Mouse (Mus musculus) retina, embryonic 14.5 days (tissue): ENCODE results near the gene Mtx3.
"Not testable (repeated sequence)": the region's sequence is repeated elsewhere in the genome, so short reads cannot be mapped to it uniquely, and the experiment has no call there.

Experiments
- DNase-seq: peaks from one replicate; pipeline ENCODE4 v3.0.0-alpha.2; 2015; ENCODE audit warnings: low spot score

Mtx3 gene

GRCm38 (mm10) chr13:92844586-92845221 lies at the start of gene Mtx3:
TSS of gene Mtx3 (plus strand) at chr13:92844760.
- peak; percentile 86 for DNase-seq

GRCm38 (mm10) chr13:92798830-92799229 lies 45.7 kb upstream of the Mtx3 start:
- DNase-seq, result no peak

GRCm38 (mm10) chr13:92799306-92799925 lies 45.1 kb upstream of the Mtx3 start:
- no peak for DNase-seq

GRCm38 (mm10) chr13:92806785-92807184 lies 37.8 kb upstream of the Mtx3 start:
- DNase-seq, result no peak

DNA sequence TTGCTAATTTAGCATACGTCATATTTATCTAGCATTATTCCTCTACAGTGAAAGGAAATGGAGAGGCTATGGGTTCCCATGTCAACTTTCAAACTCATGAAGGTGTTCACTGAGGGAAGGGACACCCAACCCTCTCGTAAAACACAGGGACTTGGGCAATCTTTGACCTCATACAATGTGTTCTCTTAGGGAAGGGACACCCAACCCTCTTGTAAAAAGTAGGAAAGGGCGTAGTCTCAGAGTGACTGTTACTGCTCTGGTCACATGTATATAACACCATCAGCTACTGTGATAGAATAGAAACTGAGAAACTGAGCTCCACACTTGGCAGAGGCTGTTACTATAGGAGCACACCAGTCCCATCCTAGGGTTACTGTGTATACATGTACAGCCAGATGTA lies 36.7 kb upstream of the Mtx3 start:
- DNase-seq, result no peak

- not testable (repeated sequence) for DNase-seq
Observed at GRCm38 (mm10) chr13:92810592-92810991, 34.0 kb upstream of the Mtx3 start.

DNA sequence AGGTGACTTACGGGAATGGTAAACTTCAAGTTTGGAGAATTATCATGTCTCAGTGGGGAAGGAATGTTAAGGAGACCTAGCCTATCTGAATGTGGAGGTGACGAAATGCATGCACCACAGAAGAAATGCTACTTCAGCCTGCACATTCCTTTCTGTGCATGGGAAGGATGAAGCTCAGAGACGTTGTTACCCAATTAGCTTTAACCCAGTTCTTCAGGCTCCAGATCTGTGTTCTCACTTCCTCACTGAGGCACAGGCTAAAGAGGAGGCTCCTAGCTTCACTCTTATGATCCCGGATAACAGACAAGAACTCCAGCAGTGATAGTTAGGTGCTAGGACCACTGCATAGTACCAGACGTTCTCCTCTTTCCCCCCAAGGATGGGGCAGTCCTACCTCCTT lies 28.2 kb upstream of the Mtx3 start:
- no peak for DNase-seq

DNA sequence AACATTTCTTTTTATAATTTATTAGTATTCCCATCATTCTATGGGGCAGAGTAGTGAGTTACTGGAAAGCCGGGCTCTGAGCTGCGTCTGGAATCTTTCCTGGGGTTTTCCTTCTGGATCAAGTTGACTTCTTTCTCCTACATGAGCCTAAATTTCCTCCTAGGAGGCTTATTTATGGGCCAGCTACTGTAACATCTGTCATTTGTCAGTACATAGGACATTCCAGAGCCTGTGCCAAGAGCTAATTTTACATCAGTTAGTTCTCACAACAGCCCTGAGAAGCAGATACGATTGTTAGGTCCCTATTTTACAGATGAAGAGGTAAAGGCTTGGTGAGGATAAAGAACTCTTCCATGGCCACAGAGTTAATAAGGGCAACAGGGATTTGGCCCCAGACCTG lies 27.2 kb upstream of the Mtx3 start:
- DNase-seq, result no peak

DNA sequence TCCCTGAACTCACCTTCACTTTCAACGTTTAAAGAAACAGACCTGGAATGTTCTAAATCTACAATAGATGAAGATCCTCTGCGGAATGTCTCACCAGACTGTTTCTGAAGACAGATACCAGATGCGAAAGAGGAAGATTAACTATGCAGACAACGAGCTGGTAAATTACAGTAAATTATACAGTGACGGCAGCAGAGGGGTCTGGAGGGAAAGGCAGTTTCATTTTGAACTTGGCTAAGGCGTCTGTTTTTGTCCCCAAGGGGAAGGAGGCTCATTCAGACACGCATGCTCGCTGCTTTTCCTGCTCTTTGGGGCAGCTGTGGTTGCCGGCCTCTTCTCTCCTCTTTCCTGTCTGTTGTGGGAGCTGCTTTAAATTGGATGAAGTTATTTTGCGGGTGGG lies 15.7 kb upstream of the Mtx3 start:
- DNase-seq, result no peak

DNA sequence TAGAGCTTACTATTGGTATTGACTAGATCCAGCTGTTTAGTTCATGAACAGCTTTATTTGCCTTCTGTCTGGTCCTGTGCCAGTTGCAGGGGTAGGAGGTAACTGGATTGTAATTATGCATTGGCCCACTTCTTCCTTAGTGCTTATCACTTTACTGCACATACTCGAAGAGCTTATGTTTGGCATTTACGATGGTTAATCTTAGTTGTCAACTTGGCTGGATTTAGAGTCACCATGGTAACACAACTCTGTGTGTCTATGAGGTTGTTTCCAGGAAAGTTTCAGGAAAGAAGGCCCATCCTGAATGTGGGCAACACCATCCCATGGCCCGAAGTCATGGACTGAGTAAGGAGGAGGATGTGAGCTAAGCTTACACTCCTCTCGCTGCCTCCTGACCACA lies 11.4 kb upstream of the Mtx3 start:
- DNase-seq, result no peak

- no peak for DNase-seq
Observed at GRCm38 (mm10) chr13:92846438-92846837, 1.9 kb downstream of the Mtx3 start.

- no peak for DNase-seq
Observed at GRCm38 (mm10) chr13:92847336-92847735, 2.8 kb downstream of the Mtx3 start.

- DNase-seq, result no peak
Observed at GRCm38 (mm10) chr13:92848002-92848401, 3.4 kb downstream of the Mtx3 start.

DNA sequence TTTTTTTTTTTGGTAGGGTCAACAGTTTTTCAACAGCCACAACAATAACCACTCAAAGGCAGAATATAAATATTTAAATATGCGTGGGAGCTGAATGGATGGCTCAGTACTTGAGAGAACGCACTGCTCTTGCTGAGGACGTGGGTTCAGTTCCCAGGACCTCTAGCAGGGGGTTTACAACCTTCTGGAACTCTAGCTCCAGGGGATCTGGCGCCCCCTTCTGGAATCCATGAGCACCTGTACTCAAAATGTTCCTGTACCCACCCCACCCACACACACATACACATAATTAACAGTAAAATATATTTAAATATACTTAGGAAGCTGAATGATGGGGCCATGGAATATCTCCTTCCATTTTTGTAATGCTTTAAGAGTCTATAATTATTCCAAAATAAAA lies 11.3 kb downstream of the Mtx3 start:
- peak; percentile 13 for DNase-seq

DNA sequence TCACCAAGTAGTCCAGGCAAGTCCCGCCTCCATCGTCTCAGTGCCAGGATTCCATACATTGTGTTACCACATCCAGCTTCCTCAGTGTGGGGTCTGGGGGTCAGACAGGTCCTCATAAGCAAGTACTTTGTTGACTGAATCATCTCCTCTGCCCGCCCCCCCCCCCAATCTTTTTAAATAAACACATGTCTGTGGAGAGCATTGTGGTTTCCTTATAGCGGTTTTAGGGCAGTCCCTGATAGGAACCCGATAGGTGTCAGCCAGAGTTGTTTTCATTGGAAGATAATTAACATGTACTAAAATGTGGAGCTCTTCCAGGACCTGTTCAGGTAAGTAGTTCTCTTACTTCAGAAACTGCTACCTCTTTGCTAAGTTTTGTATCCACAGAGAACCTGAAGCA lies 14.2 kb downstream of the Mtx3 start:
- DNase-seq, result no peak

DNA sequence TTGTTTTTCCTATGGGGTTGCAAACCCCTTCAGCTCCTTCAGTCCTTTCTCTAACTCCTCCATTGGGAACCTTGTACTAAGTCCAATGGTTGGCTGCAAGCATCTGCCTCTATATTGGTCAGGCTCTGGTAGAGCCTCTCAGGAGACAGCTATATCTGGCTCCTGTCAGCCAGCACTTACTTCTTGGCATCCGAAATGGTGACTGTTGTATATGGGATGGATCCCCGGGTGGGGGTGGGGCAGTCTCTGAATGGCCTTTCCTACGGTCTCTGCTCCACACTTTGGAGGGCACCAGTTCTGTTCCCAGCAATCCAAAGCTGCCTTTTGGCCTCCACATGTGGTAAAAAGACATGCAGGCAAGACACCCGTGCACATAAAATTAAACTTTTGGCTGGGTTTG lies 15.4 kb downstream of the Mtx3 start:
- no peak for DNase-seq

DNA sequence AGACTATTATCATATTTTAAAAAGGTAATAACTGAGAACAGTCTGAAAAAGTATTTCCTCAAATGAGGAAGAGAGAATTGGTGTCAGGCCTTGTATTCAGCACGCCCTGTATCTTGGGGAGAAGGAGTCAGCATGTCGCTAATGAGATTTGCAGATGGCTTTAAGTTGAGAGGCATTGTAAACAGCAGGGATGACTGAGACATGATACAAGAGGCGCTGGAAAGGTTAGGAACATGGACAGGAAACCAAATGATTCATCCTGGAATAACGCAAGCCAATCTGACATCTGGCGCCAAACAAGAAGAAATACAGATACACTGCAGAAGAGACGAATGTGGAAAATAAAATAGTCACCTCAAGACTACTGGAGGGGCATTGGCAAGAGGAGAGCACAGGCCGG lies 20.8 kb downstream of the Mtx3 start:
- no peak for DNase-seq

GRCm38 (mm10) chr13:92866680-92867079 lies 22.1 kb downstream of the Mtx3 start:
- no peak for DNase-seq

GRCm38 (mm10) chr13:92879514-92879913 lies 35.0 kb downstream of the Mtx3 start:
- DNase-seq, result no peak

DNA sequence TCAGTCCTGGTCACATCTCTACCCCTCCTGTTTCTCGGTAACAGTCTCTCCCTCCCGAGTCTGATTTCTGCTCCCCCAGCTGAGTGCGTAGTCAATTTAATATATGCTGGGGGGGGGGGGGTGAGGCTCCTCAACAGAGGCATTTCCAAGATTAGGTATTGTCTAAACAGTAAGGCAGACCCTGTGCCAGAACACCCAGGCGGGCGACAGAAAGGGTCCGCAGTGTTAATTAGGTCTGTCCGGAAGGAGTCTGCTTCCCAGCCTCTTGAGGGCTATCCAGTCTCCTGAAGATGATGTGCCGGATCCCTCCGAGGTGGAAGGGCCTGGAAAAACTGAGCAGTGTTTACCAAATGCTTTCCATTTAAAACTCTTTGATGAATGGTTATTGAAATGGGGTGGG lies 35.4 kb downstream of the Mtx3 start:
- DNase-seq, result no peak

GRCm38 (mm10) chr13:92880589-92880988 lies 36.0 kb downstream of the Mtx3 start:
- no peak for DNase-seq

GRCm38 (mm10) chr13:92882271-92882985 lies 37.9 kb downstream of the Mtx3 start:
- no peak for DNase-seq

DNA sequence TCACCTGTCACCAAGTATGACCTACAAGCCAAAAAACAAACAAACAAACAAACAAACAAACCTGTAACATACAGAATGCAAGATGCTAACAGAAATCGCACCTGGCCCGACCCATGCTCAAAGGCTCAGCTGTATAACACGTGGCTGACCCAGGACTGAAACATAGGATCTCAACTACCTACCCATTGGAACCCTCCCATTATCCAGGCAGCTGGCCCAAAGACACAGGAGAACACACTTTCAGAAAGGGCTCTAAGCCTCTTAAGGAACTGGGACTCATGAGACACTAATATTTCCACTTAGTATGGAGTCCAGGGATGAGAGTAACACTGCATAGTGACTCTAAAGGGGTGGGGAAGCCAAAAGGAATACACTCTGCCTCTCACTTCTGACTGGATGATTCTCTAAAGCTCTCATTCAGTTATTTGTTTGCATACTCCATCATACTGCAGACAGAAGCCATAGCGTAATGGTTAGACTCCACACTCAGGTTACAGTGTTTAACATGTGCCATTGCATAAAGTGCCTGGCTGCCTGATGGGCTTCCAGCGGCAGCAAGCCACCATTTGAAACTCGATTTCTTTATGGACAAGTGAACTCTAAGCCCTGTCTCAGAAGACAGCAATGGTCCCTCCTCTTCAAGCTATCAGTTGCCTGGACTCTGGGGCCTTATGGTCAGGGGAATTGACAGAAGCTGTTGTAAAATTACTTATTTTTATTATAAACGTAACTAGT lies 38.6 kb downstream of the Mtx3 start:
- DNase-seq, result no peak
